Mouse (Mus musculus) liver, embryonic 14.5 days (tissue): ENCODE data around the gene Syp.

Experiments used
- CTCF ChIP-seq: IDR thresholded peaks from 2 replicates; pipeline ENCODE4 v1.5.1; 2016; ENCODE audit warnings: antibody characterized with exemption, low read depth, control low read depth
- EP300 ChIP-seq: IDR thresholded peaks from 2 replicates; pipeline ENCODE4 v1.6.1; 2016; ENCODE audit warnings: antibody characterized with exemption, low read depth

GRCm38 (mm10) chrX:7635101-7635500, 3.2 kb upstream of the Syp start:
- TF ChIP-seq CTCF (no peak), EP300 (no peak)
